Mouse (Mus musculus) heart, embryonic 11.5 days (tissue): ENCODE data around the gene Dchs2. TPM values are rescaled to one million over a fixed set of nuclear protein-coding genes. Genes with fewer than 3 reads are reported as not detected.

ENCODE experiments used
- ATAC-seq: fragments of 200-750 bp; cut with Nextera tagmentation; replicated peaks from 2 replicates; pipeline ENCODE4 v1.8.0; 2017; ENCODE audit warnings: moderate library complexity; ENCODE audit not compliant: insufficient number of reproducible peaks, low FRiP score, low TSS enrichment
- H3K27ac ChIP-seq: fragments of 300-500 bp; sonication (generic); 2 replicates; pipeline ENCODE4 v1.5.1; 2014; ENCODE audit warnings: mild to moderate bottlenecking, low read depth, low read length
- H3K27me3 ChIP-seq: fragments of 300-500 bp; sonication (generic); 2 replicates; pipeline ENCODE4 v1.6.1; 2014; ENCODE audit warnings: mild to moderate bottlenecking, low read length, mixed read lengths; ENCODE audit not compliant: control insufficient read depth, insufficient read depth
- H3K36me3 ChIP-seq: fragments of 300-500 bp; sonication (generic); 2 replicates; pipeline ENCODE4 v1.6.1; 2014; ENCODE audit warnings: mild to moderate bottlenecking, low read length, moderate library complexity, mixed read lengths; ENCODE audit not compliant: control insufficient read depth, insufficient read depth
- H3K4me1 ChIP-seq: fragments of 300-500 bp; sonication (generic); 2 replicates; pipeline ENCODE4 v1.6.1; 2014; ENCODE audit warnings: low read length; ENCODE audit not compliant: control insufficient read depth, insufficient read depth
- H3K4me2 ChIP-seq: fragments of 300-500 bp; sonication (generic); 2 replicates; pipeline ENCODE4 v1.6.1; 2014; ENCODE audit warnings: mild to moderate bottlenecking, moderate library complexity
- H3K4me3 ChIP-seq: fragments of 300-500 bp; sonication (generic); 2 replicates; pipeline ENCODE4 v1.5.1; 2014; ENCODE audit warnings: low read depth, low read length
- H3K9ac ChIP-seq: fragments of 300-500 bp; sonication (generic); 2 replicates; pipeline ENCODE4 v1.6.1; 2014; ENCODE audit warnings: mild to moderate bottlenecking, low read depth, low read length, moderate library complexity
- H3K9me3 ChIP-seq: fragments of 300-500 bp; sonication (generic); replicated peaks from 2 replicates; pipeline ENCODE4 v1.6.1; 2016; ENCODE audit warnings: low read length; ENCODE audit not compliant: control insufficient read depth
- WGBS: fragments of 180-500 bp; shearing (Covaris S2); extraction: QIAGEN DNeasy Blood & Tissue Kit; methylation state at CpG from one replicate; pipeline ENCODE4 v1.1.7; 2014; ENCODE audit not compliant: insufficient replicate concordance; 5-methylcytosine and 5-hydroxymethylcytosine counted together
- polyA plus RNA-seq: library from polyadenylated mRNA; unstranded; fragments of >200 nt; fragmentation: Nextera tagmentation; extraction: Ambion mirVana; gene quantifications from 2 replicates; pipeline ENCODE4 v1.2.1, GENCODE M21; 2014

The Dchs2 gene
- polyA plus RNA-seq, 1 experiment from 2014 or later, result 0.16 TPM

DNA sequence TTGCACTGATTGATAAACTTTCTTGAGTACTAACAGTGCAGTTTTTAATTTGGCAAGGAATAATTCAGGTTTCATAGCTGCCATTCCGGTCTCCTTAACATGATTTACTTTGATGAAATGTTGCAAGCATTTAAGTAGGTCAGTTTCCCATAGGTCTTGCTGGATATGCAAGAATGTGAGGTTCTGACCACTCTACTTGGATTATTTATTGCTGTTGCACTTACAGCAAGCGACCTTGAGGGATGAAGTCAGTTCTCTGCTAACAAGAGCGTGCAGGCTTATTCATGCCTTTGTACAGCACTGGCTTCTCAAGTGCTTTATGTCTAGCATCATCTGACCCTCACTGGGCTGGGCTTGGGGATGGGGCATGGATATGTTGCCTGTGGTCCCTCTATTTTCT, 35.9 kb downstream of the Dchs2 start:
- Histone ChIP-seq H3K27me3 (no peaks in the 10 kb centered on the region), H3K9ac (no peak overlapping the region), H3K27ac (no peak overlapping the region), H3K4me3 (no peak overlapping the region), H3K9me3 (no peaks in the 10 kb centered on the region), H3K4me2 (no peak overlapping the region), H3K4me1 (no peaks in the 10 kb centered on the region), H3K36me3 (no peaks in the 10 kb centered on the region)
- ATAC-seq, result no peak
- 78% methylated on average over 3 of the region's 3 CpGs for WGBS

DNA sequence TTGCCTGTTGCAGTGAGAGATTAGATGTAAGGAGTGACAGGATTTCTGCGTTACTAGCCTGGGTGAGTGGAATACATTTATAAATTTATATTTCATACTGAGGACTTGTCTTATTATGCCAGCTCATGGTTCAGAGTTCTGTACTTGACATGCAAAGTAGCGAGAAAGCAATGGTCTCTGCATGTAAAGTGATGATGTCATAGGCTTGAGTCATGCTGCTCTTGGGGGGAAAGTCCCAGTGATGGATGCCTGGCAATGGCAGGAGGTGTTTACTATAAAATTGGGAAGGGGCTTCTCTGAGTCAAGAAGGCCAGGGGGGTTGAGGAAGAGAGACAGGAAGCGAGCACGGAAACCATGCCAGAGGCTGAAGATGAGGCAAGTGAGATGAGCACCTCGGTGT, 57.8 kb downstream of the Dchs2 start:
- H3K9ac ChIP-seq, result no peak overlapping the region
- H3K4me1 ChIP-seq, result 0 out of 2 replicates have a peak, but pooled peaks cover 2% of the 10 kb centered on the region
- no peaks in the 10 kb centered on the region for H3K27me3 ChIP-seq
- H3K4me2 ChIP-seq, result no peak overlapping the region
- 86% methylated on average over 5 of the region's 5 CpGs for WGBS
- H3K4me3 ChIP-seq, result no peak overlapping the region
- no peak overlapping the region for H3K27ac ChIP-seq
- ATAC-seq, result no peak
- H3K36me3 ChIP-seq, result no peaks in the 10 kb centered on the region
- no peaks in the 10 kb centered on the region for H3K9me3 ChIP-seq

DNA sequence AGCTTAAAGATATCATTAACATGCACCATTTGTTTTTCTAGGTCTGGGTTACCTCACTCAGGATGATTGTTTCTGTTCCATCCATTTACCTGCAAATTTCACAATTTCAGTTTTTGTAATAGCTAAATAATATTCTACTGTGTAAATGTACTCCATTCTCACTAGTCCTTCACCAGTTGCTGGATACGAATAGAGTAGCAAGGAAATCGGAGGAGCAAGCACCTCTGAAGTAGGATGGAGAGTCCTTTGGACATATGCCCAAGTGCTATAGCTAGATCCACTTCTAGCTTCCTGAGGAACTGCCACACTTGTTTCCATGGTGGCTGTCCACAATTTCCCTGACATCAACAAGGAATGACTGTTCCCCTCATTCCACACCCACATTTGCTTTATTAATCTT, 63.5 kb downstream of the Dchs2 start:
- H3K27me3 ChIP-seq, result no peaks in the 10 kb centered on the region
- H3K9me3 ChIP-seq, result no peaks in the 10 kb centered on the region
- H3K4me1 ChIP-seq, result no peaks in the 10 kb centered on the region
- no peak overlapping the region for H3K4me3 ChIP-seq
- 77% methylated on average over 2 of the region's 2 CpGs for WGBS
- H3K9ac ChIP-seq, result no peak overlapping the region
- no peak overlapping the region for H3K27ac ChIP-seq
- H3K36me3 ChIP-seq, result no peaks in the 10 kb centered on the region
- ATAC-seq, result no peak
- H3K4me2 ChIP-seq, result no peak overlapping the region

DNA sequence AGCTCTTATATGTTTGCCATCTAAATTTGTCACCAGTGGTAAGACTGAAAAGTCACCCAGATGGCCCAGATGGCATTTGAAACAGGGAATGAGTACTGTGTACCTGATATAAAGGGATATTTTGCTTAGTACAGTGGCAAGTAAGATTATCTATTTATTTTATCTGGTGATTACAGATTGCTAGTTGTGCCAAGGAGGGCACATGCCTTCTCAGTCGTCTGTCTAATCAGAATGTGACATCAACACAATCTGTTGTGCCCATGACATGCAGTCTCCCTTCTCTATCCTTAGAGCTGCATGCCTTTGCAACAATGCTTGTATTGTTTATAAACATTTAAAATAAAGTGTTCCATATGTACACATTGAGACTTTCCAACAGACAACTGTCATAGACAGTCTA, 64.7 kb downstream of the Dchs2 start:
- H3K4me2 ChIP-seq, result no peak overlapping the region
- ATAC-seq, result no peak
- 33% methylated on average over 1 of the region's 1 CpGs for WGBS

DNA sequence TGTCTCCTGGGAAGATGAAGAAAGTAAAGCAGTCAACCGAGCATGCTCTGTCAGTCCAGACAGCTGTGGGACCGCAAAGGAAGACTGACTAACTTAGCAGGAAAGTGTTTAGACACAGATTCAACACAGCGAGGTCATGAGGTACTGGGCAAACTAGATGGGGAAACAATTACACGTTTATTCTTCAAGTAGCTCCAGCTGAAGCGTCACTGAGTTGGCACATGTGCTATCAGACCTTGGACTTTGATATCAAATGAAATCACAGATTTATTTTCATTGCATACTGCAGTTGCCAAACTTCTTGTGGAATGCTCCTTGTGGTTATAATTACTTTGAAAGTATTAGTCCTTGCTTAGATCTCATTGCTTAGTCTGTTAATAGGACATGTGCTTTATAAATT, 67.2 kb downstream of the Dchs2 start:
- ATAC-seq, result no peak
- Histone ChIP-seq H3K9ac (no peak overlapping the region), H3K36me3 (no peaks in the 10 kb centered on the region), H3K9me3 (no peaks in the 10 kb centered on the region), H3K27me3 (no peaks in the 10 kb centered on the region), H3K4me2 (no peak overlapping the region), H3K27ac (no peak overlapping the region), H3K4me3 (no peak overlapping the region), H3K4me1 (no peaks in the 10 kb centered on the region)
- 53% methylated on average over 5 of the region's 5 CpGs for WGBS

More for the DNA sequence above, 64.7 kb downstream of the Dchs2 start:
- H3K27me3 ChIP-seq, result no peaks in the 10 kb centered on the region
- no peaks in the 10 kb centered on the region for H3K4me1 ChIP-seq
- no peaks in the 10 kb centered on the region for H3K9me3 ChIP-seq
- H3K4me3 ChIP-seq, result no peak overlapping the region
- no peak overlapping the region for H3K27ac ChIP-seq
- no peaks in the 10 kb centered on the region for H3K36me3 ChIP-seq
- H3K9ac ChIP-seq, result no peak overlapping the region

DNA sequence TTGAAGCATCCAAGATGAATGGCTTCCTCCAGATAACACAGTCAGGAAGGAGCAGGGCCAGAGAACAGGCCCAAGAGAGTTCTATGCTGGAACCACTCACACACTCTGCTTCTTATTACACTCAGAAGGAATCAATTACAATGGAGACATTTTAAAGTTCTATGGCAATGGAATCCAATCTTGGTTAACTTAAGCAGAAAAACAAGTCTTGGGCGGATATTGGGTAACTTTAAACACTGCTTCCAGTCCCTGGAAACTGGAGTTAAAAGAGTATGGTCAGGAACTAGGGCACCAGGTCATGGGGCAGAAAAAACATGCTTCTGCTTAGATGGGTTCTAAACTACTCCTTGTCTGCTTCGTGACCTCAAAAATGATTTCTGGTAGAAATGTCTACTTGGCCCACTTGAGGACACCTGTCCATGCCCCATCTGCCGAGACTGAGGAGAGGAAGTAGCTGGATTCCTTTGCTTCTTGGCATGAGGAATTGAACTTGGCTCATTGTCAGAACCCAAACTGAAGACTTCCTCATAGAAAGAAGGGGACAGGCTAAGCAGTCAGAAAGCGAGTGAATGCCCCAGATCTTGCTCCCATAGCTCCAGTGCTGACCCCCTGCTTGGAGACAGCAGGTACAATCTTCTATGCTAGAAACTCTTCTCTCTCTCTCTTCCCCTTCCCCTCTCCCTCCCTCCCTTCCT, 73.7 kb downstream of the Dchs2 start:
- ATAC-seq, result no peak
- Histone ChIP-seq H3K4me2 (no peak overlapping the region), H3K36me3 (no peaks in the 10 kb centered on the region), H3K27ac (no peak overlapping the region), H3K9ac (no peak overlapping the region), H3K27me3 (no peaks in the 10 kb centered on the region), H3K4me3 (no peak overlapping the region), H3K4me1 (peaks cover 7% of the 10 kb centered on the region), H3K9me3 (peaks cover 3% of the 10 kb centered on the region; the same call in 1 of the 2 replicates)
- 68% methylated on average over 4 of the region's 4 CpGs for WGBS

DNA sequence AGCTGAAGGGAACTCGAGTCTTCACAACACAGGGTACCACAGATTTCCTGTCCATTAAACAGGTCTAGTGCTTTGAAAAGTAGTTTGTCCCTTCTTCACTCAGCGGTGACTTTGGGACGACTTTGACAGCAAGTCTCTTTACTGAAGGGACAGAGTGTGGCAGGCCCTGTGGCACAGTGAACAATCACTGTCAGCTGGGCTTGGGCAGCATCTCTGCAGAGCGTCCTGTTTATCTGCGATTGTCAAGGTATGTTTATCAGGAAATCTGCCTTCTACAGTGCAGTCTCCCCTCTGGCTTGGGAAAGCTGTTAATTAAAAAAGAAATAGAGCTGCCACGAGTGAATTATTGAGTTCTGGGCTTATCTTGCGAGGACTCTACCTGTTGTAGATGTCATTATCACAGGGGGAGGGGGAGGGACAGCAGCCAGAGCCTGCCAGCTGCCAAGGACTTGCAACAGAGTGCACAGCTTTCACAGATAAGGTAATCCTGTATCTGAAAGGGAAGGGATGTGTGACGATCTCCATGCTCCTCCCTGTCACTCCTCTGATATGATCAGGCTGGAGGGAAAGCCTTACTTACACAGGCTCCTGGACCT, 77.4 kb downstream of the Dchs2 start:
- Histone ChIP-seq H3K4me1 (peaks cover 16% of the 10 kb centered on the region), H3K27ac (no peak overlapping the region), H3K27me3 (no peaks in the 10 kb centered on the region), H3K9me3 (peaks cover 3% of the 10 kb centered on the region; the same call in 1 of the 2 replicates), H3K9ac (no peak overlapping the region), H3K36me3 (no peaks in the 10 kb centered on the region), H3K4me3 (no peak overlapping the region), H3K4me2 (peak overlapping the region; percentile 42)
- WGBS, result 10% methylated on average over 8 of the region's 8 CpGs
- no peak for ATAC-seq

DNA sequence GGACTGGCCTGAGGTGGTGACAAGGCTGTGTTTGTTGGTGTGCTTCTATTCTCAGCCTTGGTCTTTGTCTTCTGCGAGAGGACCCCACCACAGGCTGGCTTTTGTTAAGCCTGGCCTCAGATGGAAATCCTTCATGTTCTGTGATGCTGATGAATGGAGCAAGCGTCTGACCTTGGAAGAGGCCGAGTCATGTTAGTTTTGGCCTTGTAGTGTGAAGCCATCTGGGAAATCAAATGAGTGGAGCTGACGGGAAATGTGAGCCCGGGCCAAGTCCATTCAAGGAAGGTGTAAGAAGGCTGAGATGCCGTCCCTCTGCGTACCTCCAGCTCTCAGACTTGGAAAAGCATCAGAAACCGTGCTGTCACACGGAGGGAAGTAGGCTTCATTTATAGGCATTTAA, 81.9 kb downstream of the Dchs2 start:
- H3K27me3 ChIP-seq, result no peaks in the 10 kb centered on the region
- no peaks in the 10 kb centered on the region for H3K9me3 ChIP-seq
- peaks cover 19% of the 10 kb centered on the region for H3K4me1 ChIP-seq
- WGBS, result 56% methylated on average over 9 of the region's 9 CpGs
- no peak overlapping the region for H3K4me3 ChIP-seq
- 0 out of 2 replicates have a peak, but pooled peaks have one; percentile 44 for ATAC-seq
- H3K9ac ChIP-seq, result no peak overlapping the region
- no peak overlapping the region for H3K4me2 ChIP-seq
- no peak overlapping the region for H3K27ac ChIP-seq
- no peaks in the 10 kb centered on the region for H3K36me3 ChIP-seq

DNA sequence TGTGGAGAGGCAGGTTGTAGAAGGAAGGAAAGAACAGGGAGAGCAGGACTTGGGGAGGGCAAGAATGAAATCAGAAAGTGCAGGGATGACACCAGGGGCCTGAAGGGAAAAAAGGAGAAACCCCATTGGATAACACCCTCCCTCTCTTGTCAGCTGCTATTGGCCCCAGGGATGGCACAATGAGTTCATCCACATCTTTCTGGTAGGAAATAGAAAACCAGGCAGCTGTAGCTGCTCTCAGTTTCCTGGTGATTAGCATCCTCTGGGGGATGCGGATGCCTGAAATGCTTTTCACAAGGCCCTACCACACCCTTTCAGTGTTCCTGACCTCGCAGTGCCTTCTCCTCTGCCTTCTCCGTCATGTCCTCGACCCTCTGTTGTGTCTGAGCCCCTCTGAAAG, 82.5 kb downstream of the Dchs2 start:
- no peaks in the 10 kb centered on the region for H3K9me3 ChIP-seq
- H3K27me3 ChIP-seq, result no peaks in the 10 kb centered on the region
- H3K4me2 ChIP-seq, result no peak overlapping the region
- H3K9ac ChIP-seq, result no peak overlapping the region
- H3K4me1 ChIP-seq, result peaks cover 17% of the 10 kb centered on the region
- 34% methylated on average over 4 of the region's 4 CpGs for WGBS
- no peak for ATAC-seq
- H3K4me3 ChIP-seq, result no peak overlapping the region
- no peak overlapping the region for H3K27ac ChIP-seq
- no peaks in the 10 kb centered on the region for H3K36me3 ChIP-seq
